Mouse (Mus musculus) ES-E14 (cell line): ENCODE measurements around the gene Gm15737.

ENCODE experiments used
- HCFC1 ChIP-seq: IDR thresholded peaks from 2 replicates; pipeline ENCODE4 v1.6.1; 2012; ENCODE audit warnings: low read length, inconsistent platforms, borderline replicate concordance; ENCODE audit not compliant: insufficient read depth
- MAFK ChIP-seq: IDR thresholded peaks from 2 replicates; pipeline ENCODE4 v1.6.1; 2014; ENCODE audit warnings: mild to moderate bottlenecking, low read depth, low read length, inconsistent platforms; ENCODE audit not compliant: insufficient read depth
- ZC3H11A ChIP-seq: IDR thresholded peaks from 2 replicates; pipeline ENCODE4 v1.6.1; 2012; ENCODE audit warnings: low read depth, mild to moderate bottlenecking, inconsistent platforms, low read length, borderline replicate concordance
- ZNF384 ChIP-seq: IDR thresholded peaks from 2 replicates; pipeline ENCODE4 v1.6.1; 2012; ENCODE audit warnings: low read depth, low read length, inconsistent platforms

DNA sequence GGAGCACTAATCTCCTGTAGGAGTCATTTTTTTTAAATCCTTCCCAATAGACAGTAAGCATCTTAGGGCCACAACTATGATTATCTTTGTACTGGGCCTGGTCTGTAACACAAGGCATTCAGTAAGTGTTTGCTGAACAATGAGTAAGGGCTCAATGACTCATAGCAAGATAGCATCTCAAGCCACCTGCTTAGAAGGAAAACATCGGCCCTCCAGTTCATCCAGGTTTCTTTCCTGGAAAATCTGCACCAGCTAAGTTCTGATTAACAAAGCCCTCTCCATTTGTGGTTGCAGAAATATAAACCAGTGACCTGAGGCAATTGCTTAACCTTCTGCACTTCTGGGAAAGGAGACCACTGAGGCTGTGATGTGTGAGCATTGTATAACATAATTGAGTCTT lies 34.9 kb downstream of the Gm15737 start:
- TF ChIP-seq MAFK (no peak), ZNF384 (no peak), HCFC1 (no peak), ZC3H11A (no peak)
